Mouse (Mus musculus) cortical plate, adult 2 months (tissue): ENCODE results near the gene Mettl5.

Experiments
- CTCF ChIP-seq: fragments of 200-500 bp; IDR thresholded peaks from 2 replicates; pipeline ENCODE4 v1.5.1; 2011; ENCODE audit warnings: mild to moderate bottlenecking, control low read depth, low read length; ENCODE audit not compliant: insufficient read depth; ENCODE audit errors: extremely low read depth
- POLR2A ChIP-seq: fragments of 200-500 bp; IDR thresholded peaks from 2 replicates; pipeline ENCODE4 v1.6.1; 2011; ENCODE audit warnings: mild to moderate bottlenecking, low read length, control low read depth; ENCODE audit not compliant: insufficient read depth; ENCODE audit errors: extremely low read depth

DNA sequence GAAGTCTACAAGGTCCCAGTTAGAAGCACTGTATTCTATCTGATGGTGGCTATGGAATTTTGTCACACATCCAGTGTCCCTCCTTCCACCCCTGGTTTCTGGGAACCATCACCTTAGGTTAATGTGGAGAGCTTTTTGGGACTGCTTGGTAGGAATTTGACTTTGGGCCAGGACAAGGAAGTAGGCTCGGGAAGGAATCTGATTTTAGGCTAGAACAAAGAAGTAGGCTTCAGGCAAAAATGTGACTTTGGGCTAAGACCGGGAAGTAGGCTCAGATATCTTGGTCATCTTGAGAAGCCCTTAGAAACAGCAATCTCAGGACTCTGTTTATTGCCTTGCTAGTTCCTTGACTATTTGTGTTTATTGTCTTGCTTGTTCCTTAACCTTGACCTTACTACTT is 3.5 kb upstream of the Mettl5 start:
- TF ChIP-seq CTCF (no peak), POLR2A (no peak)
